Mouse (Mus musculus) bone marrow, adult 2 months (tissue): ENCODE results near the gene Trim46. TPM values are rescaled to one million over a fixed set of nuclear protein-coding genes. Genes with fewer than 3 reads are reported as not detected.

Experiments
- H3K27ac ChIP-seq: fragments of 200-500 bp; 2 replicates; pipeline ENCODE4 v1.5.1; 2012; ENCODE audit warnings: low read depth, mild to moderate bottlenecking, control low read depth, inconsistent platforms, low read length; ENCODE audit not compliant: control insufficient read depth, poor library complexity, insufficient read depth
- H3K4me1 ChIP-seq: fragments of 200-500 bp; 2 replicates; pipeline ENCODE4 v1.6.1; 2011; ENCODE audit warnings: low read length; ENCODE audit not compliant: control insufficient read depth, insufficient read depth
- H3K4me3 ChIP-seq: fragments of 200-500 bp; replicated peaks from 2 replicates; pipeline ENCODE3; 2011; ENCODE audit warnings: mild to moderate bottlenecking, low read depth, low read length, control low read depth; ENCODE audit not compliant: control insufficient read depth
- CTCF ChIP-seq: fragments of 200-500 bp; IDR thresholded peaks from 2 replicates; pipeline ENCODE4 v1.5.1; 2011; ENCODE audit warnings: low read length, control low read depth; ENCODE audit not compliant: control insufficient read depth, insufficient read depth
- POLR2A ChIP-seq: fragments of 200-500 bp; IDR thresholded peaks from 2 replicates; pipeline ENCODE4 v1.6.1; 2011; ENCODE audit warnings: low read depth, mild to moderate bottlenecking, control low read depth, low read length, borderline replicate concordance; ENCODE audit not compliant: control insufficient read depth
- WGBS: fragments of 180-500 bp; shearing (Covaris S2); methylation state at CpG from one replicate; pipeline ENCODE4 v1.1.7; 2018; 5-methylcytosine and 5-hydroxymethylcytosine counted together
- polyA plus RNA-seq: library from polyadenylated mRNA; stranded (reverse); fragments of >200 nt; gene quantifications from 2 replicates; pipeline ENCODE4 v1.2.4, GENCODE M21; 2011; ENCODE audit warnings: low replicate concordance; ENCODE audit not compliant: missing spikeins, insufficient read depth, insufficient read length

The Trim46 gene
- polyA plus RNA-seq, 1 experiment, result 1.6 TPM

- no peak overlapping the region for H3K4me3 ChIP-seq
- H3K27ac ChIP-seq, result no peak overlapping the region
- H3K4me1 ChIP-seq, result peaks cover 1% of the 10 kb centered on the region
- TF ChIP-seq CTCF, result no peak
- no peak for TF ChIP-seq POLR2A
- 38% methylated on average over 8 of the region's 8 CpGs for WGBS
These were observed 32.5 kb upstream of the Trim46 start for GRCm38 (mm10) chr3:89278643-89279042.

DNA sequence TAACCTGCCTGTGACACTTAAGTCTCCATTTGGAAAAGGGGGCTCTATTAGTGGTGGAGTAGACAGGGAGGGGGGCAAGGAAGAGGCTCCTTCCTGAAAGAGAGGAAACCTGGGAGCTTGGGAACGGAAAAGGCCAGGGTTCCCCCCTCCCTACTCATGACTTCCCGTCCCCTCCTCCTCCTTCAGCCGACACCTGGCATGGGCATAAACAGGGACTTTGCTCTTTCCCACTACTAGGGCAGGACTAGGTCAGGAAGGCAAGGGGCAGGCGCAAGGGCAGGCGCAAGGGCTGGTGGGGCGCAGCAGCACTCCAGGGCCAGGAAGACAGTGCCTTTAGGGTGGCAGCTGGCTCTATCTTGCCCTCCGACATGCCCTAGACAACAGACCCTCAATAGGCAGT lies 32.0 kb upstream of the Trim46 start:
- H3K27ac ChIP-seq, result no peak overlapping the region
- H3K4me1 ChIP-seq, result peaks cover 1% of the 10 kb centered on the region
- TF ChIP-seq CTCF, result no peak
- TF ChIP-seq POLR2A, result no peak
- WGBS, result 79% methylated on average over 7 of the region's 7 CpGs
- no peak overlapping the region for H3K4me3 ChIP-seq

DNA sequence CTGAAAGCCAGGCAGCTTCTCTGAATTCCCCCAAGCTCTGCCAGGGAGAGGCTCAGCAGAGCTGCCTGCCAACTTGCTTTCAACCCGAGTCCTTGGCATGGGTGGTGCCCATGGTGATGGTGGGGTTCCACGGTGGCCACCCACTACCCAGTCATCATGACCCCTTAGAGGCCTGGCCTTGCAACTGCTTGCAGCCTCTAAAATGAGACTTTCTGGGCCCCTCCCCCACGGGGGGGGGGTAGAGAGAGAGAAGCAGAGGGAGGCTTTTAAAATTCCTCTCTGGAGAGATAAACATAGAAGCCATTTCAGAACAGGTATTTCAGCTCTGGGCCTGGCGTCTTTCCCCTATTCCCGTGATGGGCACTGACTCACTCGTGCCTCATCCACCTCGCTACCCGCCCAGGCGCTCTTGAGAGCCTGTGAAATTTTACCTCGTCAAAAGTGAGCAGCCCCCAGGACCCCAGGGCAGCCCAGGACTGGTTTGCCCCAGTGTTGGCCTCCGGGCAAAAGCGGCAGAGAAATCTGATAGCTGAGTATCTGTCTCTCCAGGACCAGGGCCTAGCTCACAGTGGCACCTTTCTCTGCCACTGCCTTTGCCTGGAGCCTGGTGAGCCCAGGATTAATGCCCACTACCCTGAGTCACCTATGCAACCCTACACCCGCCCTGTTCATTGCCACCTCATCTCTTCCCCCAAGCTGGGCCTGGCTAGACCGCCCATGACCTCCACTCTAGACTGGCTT lies 31.3 kb upstream of the Trim46 start:
- Histone ChIP-seq H3K4me3 (no peak overlapping the region), H3K27ac (no peak overlapping the region), H3K4me1 (peaks cover 1% of the 10 kb centered on the region)
- TF ChIP-seq CTCF (no peak), POLR2A (no peak)
- 73% methylated on average over 14 of the region's 14 CpGs for WGBS

DNA sequence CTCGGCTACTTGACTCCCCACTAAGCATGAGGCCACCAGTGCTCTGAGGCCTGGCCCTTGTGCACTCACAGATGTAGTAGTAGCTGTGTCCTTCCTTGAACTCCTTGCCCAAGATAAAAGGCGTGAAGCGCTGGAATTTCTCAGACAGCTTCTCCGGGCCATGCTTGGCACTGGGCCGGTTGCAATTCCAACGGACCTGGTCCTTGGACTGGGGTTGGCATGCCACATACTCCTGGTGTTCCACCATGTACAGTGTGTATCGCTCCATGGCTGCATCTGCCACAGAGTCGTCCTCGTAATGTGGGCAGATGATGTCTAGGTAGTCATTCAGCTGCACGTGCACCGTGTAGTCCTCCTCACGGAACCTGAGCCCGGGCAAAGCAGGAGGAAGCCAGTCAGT lies 30.0 kb upstream of the Trim46 start:
- no peak overlapping the region for H3K4me3 ChIP-seq
- peaks cover 1% of the 10 kb centered on the region for H3K4me1 ChIP-seq
- no peak overlapping the region for H3K27ac ChIP-seq
- TF ChIP-seq CTCF, result no peak
- TF ChIP-seq POLR2A, result no peak
- 91% methylated on average over 13 of the region's 13 CpGs for WGBS

- Histone ChIP-seq H3K4me1 (peaks cover 1% of the 10 kb centered on the region; the same call in 1 of the 2 replicates), H3K27ac (no peak overlapping the region), H3K4me3 (no peak overlapping the region)
- WGBS, result 77% methylated on average over 6 of the region's 6 CpGs
- TF ChIP-seq CTCF, result no peak
- TF ChIP-seq POLR2A, result no peak
These were observed 25.7 kb upstream of the Trim46 start for GRCm38 (mm10) chr3:89271760-89272159.

DNA sequence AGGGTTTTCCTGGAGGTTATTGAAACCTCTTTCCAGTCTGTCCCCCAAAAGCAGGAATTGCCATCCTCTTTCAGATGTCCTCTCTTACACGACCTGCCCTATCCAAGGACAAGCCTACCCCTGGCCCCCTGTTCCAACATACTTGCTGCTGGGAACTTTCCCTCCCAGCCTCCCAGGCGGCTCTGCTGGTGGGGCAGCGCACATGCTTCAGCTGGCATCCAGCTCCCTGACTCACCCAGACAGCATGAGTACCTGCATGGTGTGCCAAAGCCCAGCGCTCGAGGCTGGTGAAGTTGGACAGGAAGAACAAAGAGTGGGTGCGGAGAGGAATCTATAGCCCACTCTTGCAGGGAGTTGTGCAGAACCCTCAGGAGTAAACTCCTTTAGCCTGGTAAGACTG lies 24.8 kb upstream of the Trim46 start:
- H3K27ac ChIP-seq, result no peak overlapping the region
- H3K4me1 ChIP-seq, result peaks cover 1% of the 10 kb centered on the region; the same call in 1 of the 2 replicates
- WGBS, result 65% methylated on average over 6 of the region's 6 CpGs
- no peak for TF ChIP-seq CTCF
- no peak for TF ChIP-seq POLR2A
- no peak overlapping the region for H3K4me3 ChIP-seq

GRCm38 (mm10) chr3:89270051-89270755 lies 24.1 kb upstream of the Trim46 start, which contains the start of gene Slc50a1:
Gene Slc50a1, minus strand, starts transcription at chr3:89270570.
- Histone ChIP-seq H3K4me1 (peaks cover 1% of the 10 kb centered on the region; the same call in 1 of the 2 replicates), H3K27ac (peak within 1 kb of the TSS; percentile 75), H3K4me3 (peak within 1 kb of the TSS; percentile 96)
- under 1% methylated on average over 39 of the region's 39 CpGs for WGBS
- TF ChIP-seq CTCF, result peak; percentile 25; the same call in 1 of the 2 replicates
- TF ChIP-seq POLR2A, result peak; percentile 80; the same call in 1 of the 2 replicates

DNA sequence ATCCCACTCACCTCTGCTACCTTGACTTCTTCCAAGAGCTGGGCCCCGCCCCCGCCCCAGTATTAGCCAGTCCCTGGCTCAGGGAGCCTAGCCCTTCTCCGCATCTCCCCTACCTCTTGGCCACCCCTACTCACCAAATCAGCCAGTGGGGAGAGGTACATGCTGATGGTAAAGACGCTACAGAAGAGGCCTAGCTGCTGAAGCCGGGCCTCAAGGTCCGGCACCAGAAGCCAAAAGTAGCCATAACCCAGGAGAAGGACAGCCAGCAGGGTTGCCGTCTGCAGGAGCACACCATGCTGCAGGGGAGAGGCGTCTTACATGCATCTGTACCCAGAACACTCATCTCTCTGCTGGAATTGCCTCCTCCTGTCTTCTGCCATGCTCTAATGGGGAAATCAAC lies 22.8 kb upstream of the Trim46 start:
- WGBS, result 83% methylated on average over 8 of the region's 8 CpGs
- Histone ChIP-seq H3K4me3 (no peak overlapping the region), H3K27ac (no peak overlapping the region), H3K4me1 (peaks cover 1% of the 10 kb centered on the region; the same call in 1 of the 2 replicates)
- TF ChIP-seq CTCF (no peak), POLR2A (no peak)
